Mouse (Mus musculus): Measurements from ENCODE around the gene Myo6.

DNA sequence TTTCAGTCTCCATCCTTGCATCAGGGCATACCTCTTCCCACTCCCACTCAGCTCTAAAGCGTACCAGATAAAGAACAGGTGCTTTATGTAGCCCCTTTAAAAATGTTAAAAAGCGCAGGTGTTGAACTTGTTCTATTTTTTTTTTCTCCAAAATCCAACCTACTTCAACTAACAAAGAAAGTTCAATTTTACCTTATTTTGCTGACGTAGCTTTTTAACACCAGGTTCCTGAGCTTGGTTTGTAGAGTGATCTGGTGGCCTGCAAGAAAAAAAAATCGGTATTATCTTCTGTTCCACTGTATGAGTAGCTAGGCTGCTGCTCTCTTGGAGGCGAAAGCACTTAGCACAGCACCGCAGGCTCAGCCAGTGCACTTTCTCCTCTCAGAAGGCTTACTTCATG is 151.1 kb downstream of the Myo6 start:
- no peak for TF ChIP-seq CTCF (IDR thresholded peaks at IDR 0.05; ENCODE audit: insufficient read depth, low read length)
- no peak for TF ChIP-seq POLR2A (IDR thresholded peaks at IDR 0.05; ENCODE audit: borderline replicate concordance, extremely low read depth, low read depth, low read length)

All from lung, adult 2 months (tissue).